Mouse (Mus musculus): ENCODE measurements around the gene Cfap44. TPM values are rescaled to one million over a fixed set of nuclear protein-coding genes. Genes with fewer than 3 reads are reported as not detected.

Gene Cfap44
- polyA plus RNA-seq, 1 experiment = not detected

GRCm38 (mm10) chr16:44391877-44392548 is 2.6 kb upstream of the Cfap44 start:
- Histone ChIP-seq H3K36me3 (ENCODE audit: control insufficient read depth, insufficient read depth) (no peaks in the 10 kb centered on the region), H3ac (ENCODE audit: control insufficient read depth, insufficient read length) (no peak overlapping the region), H3K27me3 (ENCODE audit: control insufficient read depth, insufficient read depth, insufficient read length) (no peaks in the 10 kb centered on the region), H3K4me3 (no peak overlapping the region), H3K4me2 (ENCODE audit: low read depth) (peak overlapping the region; percentile 19), H3K79me2 (ENCODE audit: control insufficient read depth, insufficient read depth) (no peaks in the 10 kb centered on the region)
- TF ChIP-seq MYOG (IDR thresholded peaks at IDR 0.05; ENCODE audit: control insufficient read depth in 1 of 3, insufficient read depth in 1 of 3, insufficient read length in 2 of 3, low read depth in 2 of 3) (no peak), TCF3 (IDR thresholded peaks at IDR 0.05; ENCODE audit: insufficient read length, low read depth) (no peak), TCF12 (IDR thresholded peaks at IDR 0.05; ENCODE audit: insufficient read depth, poor library complexity, severe bottlenecking) (no peak), SRF (IDR thresholded peaks at IDR 0.05; ENCODE audit: control insufficient read depth, insufficient read length, low read depth) (no peak), CEBPB (IDR thresholded peaks at IDR 0.05; ENCODE audit: insufficient read depth, poor library complexity, severe bottlenecking) (no peak), MAX (IDR thresholded peaks at IDR 0.05; ENCODE audit: low read depth) (no peak)

GRCm38 (mm10) chr16:44404933-44405332 is 10.3 kb downstream of the Cfap44 start:
- Histone ChIP-seq H3K4me3 (no peak overlapping the region), H3K27me3 (ENCODE audit: control insufficient read depth, insufficient read depth, insufficient read length) (no peaks in the 10 kb centered on the region), H3K4me2 (ENCODE audit: low read depth) (no peak overlapping the region), H3ac (ENCODE audit: control insufficient read depth, insufficient read length) (no peak overlapping the region), H3K36me3 (ENCODE audit: control insufficient read depth, insufficient read depth) (no peaks in the 10 kb centered on the region), H3K79me2 (ENCODE audit: control insufficient read depth, insufficient read depth) (no peaks in the 10 kb centered on the region)
- TF ChIP-seq POLR2AphosphoS2 (IDR thresholded peaks at IDR 0.05; ENCODE audit: insufficient read length, low read depth) (no peak), TCF3 (IDR thresholded peaks at IDR 0.05; ENCODE audit: insufficient read length, low read depth) (no peak), MYOD1 (IDR thresholded peaks at IDR 0.05; ENCODE audit: control insufficient read depth in 1 of 3, insufficient read length in 2 of 3, low read depth in 2 of 3) (no peak), POLR2A (IDR thresholded peaks at IDR 0.05; ENCODE audit: insufficient read length, low read depth) (no peak), E2F4 (IDR thresholded peaks at IDR 0.05; ENCODE audit: insufficient read depth) (no peak), SRF (IDR thresholded peaks at IDR 0.05; ENCODE audit: control insufficient read depth, insufficient read length, low read depth) (no peak), USF1 (IDR thresholded peaks at IDR 0.05; ENCODE audit: low read depth) (no peak), MYOG (IDR thresholded peaks at IDR 0.05; ENCODE audit: control insufficient read depth in 1 of 3, insufficient read depth in 1 of 3, insufficient read length in 2 of 3, low read depth in 2 of 3) (no peak), CEBPB (IDR thresholded peaks at IDR 0.05; ENCODE audit: insufficient read depth, poor library complexity, severe bottlenecking) (no peak), TCF12 (IDR thresholded peaks at IDR 0.05; ENCODE audit: insufficient read depth, poor library complexity, severe bottlenecking) (no peak), REST (IDR thresholded peaks at IDR 0.05; ENCODE audit: insufficient read depth, insufficient read length) (no peak)

DNA sequence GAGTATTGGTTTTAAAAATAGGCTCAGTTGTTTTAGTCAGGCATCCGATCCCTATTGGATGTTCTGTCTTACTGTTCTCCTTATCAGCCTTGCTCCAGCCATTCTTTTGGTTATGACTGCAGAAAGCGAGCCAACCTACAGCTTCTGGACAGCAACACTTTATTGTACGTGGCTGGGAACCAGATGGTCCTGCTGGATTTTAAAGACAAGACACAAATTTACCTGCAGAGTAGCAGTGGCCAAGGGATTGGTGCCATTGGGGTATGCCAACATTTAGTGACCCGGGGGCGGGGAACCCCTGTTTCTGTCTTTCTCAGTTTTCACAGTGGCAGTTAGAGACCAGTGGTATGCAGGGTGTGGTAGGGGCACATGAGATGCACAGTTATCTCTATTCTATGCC is 12.6 kb downstream of the Cfap44 start:
- Histone ChIP-seq H3K79me2 (ENCODE audit: control insufficient read depth, insufficient read depth) (no peaks in the 10 kb centered on the region), H3K4me3 (no peak overlapping the region), H3K27me3 (ENCODE audit: control insufficient read depth, insufficient read depth, insufficient read length) (peaks cover 11% of the 10 kb centered on the region), H3K4me2 (ENCODE audit: low read depth) (no peak overlapping the region), H3ac (ENCODE audit: control insufficient read depth, insufficient read length) (no peak overlapping the region), H3K36me3 (ENCODE audit: control insufficient read depth, insufficient read depth) (no peaks in the 10 kb centered on the region)
- TF ChIP-seq SRF (IDR thresholded peaks at IDR 0.05; ENCODE audit: control insufficient read depth, insufficient read length, low read depth) = no peak
- no peak for TF ChIP-seq CEBPB (IDR thresholded peaks at IDR 0.05; ENCODE audit: insufficient read depth, poor library complexity, severe bottlenecking)
- no peak for TF ChIP-seq E2F4 (IDR thresholded peaks at IDR 0.05; ENCODE audit: insufficient read depth)
- no peak for TF ChIP-seq USF1 (IDR thresholded peaks at IDR 0.05; ENCODE audit: low read depth)

GRCm38 (mm10) chr16:44408290-44408689 is 13.7 kb downstream of the Cfap44 start:
- no peak for TF ChIP-seq TCF12 (IDR thresholded peaks at IDR 0.05; ENCODE audit: insufficient read depth, poor library complexity, severe bottlenecking)
- no peak for TF ChIP-seq MYOG (IDR thresholded peaks at IDR 0.05; ENCODE audit: control insufficient read depth in 1 of 3, insufficient read depth in 1 of 3, insufficient read length in 2 of 3, low read depth in 2 of 3)
- Histone ChIP-seq H3K4me3 (no peak overlapping the region), H3K79me2 (ENCODE audit: control insufficient read depth, insufficient read depth) (no peaks in the 10 kb centered on the region), H3K36me3 (ENCODE audit: control insufficient read depth, insufficient read depth) (no peaks in the 10 kb centered on the region), H3ac (ENCODE audit: control insufficient read depth, insufficient read length) (no peak overlapping the region), H3K27me3 (ENCODE audit: control insufficient read depth, insufficient read depth, insufficient read length) (peaks cover 17% of the 10 kb centered on the region), H3K4me2 (ENCODE audit: low read depth) (no peak overlapping the region)

DNA sequence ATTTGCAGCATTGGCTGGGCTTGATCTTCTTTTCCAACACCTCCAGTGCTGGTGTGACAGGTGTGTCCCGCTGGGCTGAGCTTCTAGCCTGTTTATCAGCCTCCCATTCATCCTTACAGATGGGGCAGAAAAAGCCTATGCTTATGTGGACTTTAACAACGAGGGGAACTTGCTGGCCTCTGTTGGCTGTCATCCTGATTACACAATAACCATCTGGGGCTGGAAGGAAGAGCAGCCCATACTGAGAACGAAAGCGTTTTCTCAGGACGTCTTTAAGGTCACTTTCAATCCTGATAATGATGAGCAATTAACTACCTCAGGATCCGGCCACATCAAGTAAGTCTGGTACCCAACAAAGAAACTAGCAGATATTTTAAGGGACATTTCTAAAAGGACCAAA is 15.6 kb downstream of the Cfap44 start:
- Histone ChIP-seq H3ac (ENCODE audit: control insufficient read depth, insufficient read length) (no peak overlapping the region), H3K27me3 (ENCODE audit: control insufficient read depth, insufficient read depth, insufficient read length) (peaks cover 21% of the 10 kb centered on the region), H3K4me3 (no peak overlapping the region), H3K79me2 (ENCODE audit: control insufficient read depth, insufficient read depth) (no peaks in the 10 kb centered on the region), H3K36me3 (ENCODE audit: control insufficient read depth, insufficient read depth) (no peaks in the 10 kb centered on the region), H3K4me2 (ENCODE audit: low read depth) (no peak overlapping the region)
- TF ChIP-seq SRF (IDR thresholded peaks at IDR 0.05; ENCODE audit: control insufficient read depth, insufficient read length, low read depth) (no peak), REST (IDR thresholded peaks at IDR 0.05; ENCODE audit: insufficient read depth, insufficient read length) (no peak), E2F4 (IDR thresholded peaks at IDR 0.05; ENCODE audit: insufficient read depth) (no peak), MAX (IDR thresholded peaks at IDR 0.05; ENCODE audit: low read depth) (no peak), CEBPB (IDR thresholded peaks at IDR 0.05; ENCODE audit: insufficient read depth, poor library complexity, severe bottlenecking) (no peak)
